Mouse (Mus musculus) right cerebral cortex, postnatal 10 days (tissue): Measurements from ENCODE around the gene Inf2.

Source experiments
- DNase-seq, 2 experiments: peaks; one replicate each; pipeline ENCODE4 v3.0.0; 2021; ENCODE audit warnings: low spot score in 2 of 2

Gene Inf2

DNA sequence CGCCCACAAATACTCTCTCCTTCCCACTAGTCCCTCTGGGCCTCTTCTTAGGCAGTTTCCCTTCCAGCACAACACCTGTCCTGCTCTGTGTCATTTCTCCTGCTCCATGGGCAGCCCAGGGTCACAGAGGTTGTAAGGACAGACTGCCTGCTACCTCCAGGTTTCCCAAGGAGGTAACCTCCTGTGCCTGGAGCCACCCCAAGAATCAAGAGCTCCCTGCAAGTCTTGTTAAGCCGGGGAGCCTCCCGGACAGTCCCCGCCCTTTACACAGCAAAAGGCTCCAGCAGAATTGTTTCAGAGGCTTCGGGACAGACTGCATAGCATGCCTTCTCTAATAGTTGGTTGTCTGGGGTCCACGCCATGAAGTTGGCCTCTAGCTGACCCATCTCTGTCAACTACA is 37.9 kb downstream of the Inf2 start:
- no peak for DNase-seq

GRCm38 (mm10) chr12:112627097-112627881 is 38.7 kb downstream of the Inf2 start:
- DNase-seq, result no peak

- DNase-seq, result no peak
These were observed 39.6 kb downstream of the Inf2 start for GRCm38 (mm10) chr12:112628197-112628596.

- DNase-seq, result no peak
These were observed 40.5 kb downstream of the Inf2 start for GRCm38 (mm10) chr12:112628928-112629721.

DNA sequence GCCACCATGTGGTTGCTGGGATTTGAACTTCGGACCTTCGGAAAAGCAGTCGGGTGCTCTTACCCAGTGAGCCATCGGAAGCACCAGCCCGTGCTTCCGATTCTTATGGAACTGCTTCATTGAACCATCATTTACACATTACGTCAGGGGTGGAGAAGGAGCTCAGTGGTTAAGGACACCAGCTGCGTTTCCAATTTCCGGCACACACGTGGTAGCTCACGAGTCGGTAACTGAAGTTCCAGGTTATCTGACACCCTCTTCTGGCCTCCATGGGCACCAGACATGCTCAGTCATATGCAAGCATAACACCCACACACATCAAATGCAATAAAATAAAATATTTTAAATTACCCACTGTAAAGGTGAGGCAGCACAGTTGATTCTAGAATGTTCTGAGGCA is 41.4 kb downstream of the Inf2 start:
- DNase-seq, result no peak

DNA sequence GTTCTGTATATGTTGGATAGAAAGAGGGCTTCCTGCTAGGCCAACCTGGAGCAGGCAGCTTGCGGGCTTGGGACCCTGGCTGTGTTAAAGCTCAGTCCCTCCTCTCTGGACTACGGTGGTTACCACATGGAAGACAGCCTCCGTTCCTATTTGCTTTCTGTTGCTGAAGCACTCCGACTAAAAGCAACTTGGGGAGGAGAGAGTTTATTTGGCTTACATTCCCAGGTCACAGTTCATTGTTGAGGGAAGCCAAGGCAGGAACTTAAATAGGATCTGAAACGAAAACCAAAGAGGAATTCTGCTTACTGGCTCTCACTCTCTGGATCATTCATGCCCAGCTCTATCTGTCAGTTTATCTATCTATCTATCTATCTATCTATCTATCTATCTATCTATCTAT is 42.2 kb downstream of the Inf2 start:
- DNase-seq, result no peak

DNA sequence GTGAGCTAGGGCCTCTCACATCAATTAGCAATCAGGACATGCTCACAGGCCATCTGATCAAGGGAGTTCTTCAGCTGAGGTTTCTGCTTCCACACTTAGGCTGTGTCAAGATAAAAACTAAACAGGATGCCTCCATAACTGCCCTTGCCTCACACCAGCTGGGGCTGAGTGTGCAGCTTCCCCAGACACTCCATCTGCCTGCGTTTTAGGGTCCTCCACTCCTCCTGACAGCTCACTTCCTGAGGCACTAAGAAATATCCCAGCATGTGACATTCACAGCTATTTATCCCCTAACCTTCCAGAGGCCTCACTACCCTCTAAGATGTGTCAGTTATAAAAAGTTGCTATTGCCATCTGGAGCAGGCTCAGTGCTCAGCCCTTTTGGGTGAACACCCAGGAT is 42.9 kb downstream of the Inf2 start:
- DNase-seq, result no peak

DNA sequence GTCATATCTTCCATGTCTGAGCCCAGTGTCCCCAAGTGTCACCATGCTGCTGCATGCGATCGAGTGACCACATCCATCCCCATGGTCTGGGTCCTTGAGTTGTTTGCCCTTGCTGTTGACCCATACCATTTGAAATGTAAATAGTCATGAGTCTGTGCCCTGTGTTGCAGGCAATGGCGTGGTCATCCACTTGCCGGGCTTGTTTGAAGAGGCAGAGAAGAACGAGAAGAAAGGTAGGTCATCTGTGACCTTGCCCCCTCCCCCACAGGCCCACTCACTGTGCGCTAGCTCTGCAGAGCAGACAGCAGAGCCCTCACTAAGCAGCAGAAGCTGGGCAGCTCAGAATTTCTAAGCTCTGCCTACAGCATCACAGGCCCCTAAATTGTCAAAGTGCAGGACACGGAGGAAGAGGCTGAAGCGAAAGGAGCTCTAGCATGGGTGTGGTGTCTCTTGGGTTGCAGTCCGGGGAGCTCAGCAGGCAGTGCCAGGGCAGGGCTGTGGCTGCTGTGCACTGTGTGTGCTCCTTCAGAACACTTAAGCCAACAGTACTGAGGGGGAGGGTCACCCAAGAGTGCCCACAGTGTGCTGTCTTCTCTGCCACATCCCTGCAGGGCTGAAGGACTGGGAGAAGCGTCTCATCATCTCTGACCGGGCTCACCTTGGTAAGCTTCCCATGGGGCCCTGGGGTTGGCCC is 43.6 kb downstream of the Inf2 start:
- no peak for DNase-seq

DNA sequence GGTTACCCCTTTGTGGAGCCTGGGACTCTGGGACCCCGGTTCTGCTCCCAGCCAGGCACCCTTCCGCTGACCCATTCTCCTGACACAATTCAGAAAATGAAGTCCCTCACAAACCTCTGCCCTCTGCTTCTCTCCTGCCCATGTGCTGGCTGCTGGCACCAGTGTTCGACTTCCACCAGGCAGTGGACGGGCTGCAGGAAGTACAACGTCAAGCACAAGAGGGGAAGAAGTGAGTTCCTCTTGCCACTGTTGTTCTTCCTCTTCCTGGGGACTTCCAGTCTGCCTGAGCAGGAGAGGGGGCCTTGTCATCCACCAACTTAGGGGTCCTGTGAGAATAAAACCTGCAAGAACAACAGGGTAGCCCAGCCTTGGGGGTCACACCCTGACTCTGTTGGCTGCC is 44.3 kb downstream of the Inf2 start:
- no peak for DNase-seq

DNA sequence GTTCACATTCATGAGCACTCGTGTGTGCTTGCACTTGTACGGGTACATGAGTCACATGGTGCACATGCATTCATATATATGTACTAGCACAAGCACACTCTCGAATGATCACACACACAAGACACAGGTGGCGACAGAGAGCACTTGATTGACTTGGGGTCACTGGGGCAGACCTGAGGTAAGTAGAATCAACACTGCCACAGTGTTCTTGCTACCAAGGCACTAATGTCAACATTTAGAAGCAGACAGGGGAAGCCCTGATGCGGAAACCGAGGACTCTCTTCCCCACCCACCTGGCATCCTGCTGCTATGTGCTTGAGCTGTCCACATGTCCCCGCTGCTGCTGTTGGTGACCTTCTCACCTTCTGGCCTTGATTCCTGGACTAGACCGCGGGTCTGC is 45.1 kb downstream of the Inf2 start:
- no peak for DNase-seq

- DNase-seq, result no peak
These were observed 50.9 kb downstream of the Inf2 start for GRCm38 (mm10) chr12:112639526-112639925.

- no peak for DNase-seq
These were observed 54.5 kb downstream of the Inf2 start for GRCm38 (mm10) chr12:112643126-112643525.

- DNase-seq, result peak; percentile 98
These were observed 55.7 kb downstream of the Inf2 start, which contains the start of gene Siva1 for GRCm38 (mm10) chr12:112644180-112644854. Gene Siva1 (plus strand): TSS chr12:112644679.

- peak in 1 of 2 experiments; percentile 74 for DNase-seq
These were observed 56.4 kb downstream of the Inf2 start for GRCm38 (mm10) chr12:112644855-112645506.

- DNase-seq, result no peak
These were observed 57.6 kb downstream of the Inf2 start for GRCm38 (mm10) chr12:112646139-112646538.

- DNase-seq, result no peak
These were observed 59.5 kb downstream of the Inf2 start for GRCm38 (mm10) chr12:112648081-112648480.

DNA sequence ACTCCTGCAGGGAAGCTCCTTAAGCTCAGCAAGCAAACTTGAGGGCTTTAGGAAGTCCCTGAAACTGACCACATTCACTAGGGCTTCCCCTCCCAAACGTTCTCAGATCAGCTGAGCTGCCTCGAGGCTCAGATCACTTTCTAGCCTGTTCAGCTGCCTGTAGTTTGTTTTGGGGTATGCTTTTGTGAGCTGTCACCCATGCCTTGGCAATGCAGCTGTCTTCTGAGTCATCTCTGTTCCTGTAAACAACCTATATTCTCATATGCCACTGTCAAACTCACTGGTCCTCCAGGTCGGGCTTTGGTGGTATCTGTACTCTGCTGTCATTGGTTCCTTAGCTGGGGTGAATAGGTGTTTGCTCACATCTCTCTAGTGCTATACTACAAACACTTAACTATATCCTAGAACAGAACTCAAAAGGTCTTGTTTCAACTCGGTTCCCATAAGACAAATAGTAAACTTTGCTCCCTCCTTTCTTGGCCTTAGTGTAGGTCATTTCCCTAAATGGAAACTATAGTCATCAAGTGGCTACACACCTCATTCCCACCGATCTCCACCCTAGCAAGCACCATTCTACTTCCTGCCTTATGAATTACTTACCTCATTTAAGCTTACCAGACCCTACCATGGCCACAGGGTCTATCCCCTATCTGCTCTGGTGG is 63.3 kb downstream of the Inf2 start:
- no peak for DNase-seq

GRCm38 (mm10) chr12:112653157-112653824 is 64.7 kb downstream of the Inf2 start:
- peak; percentile 87 to 90 for DNase-seq

GRCm38 (mm10) chr12:112654076-112654475 is 65.5 kb downstream of the Inf2 start:
- no peak for DNase-seq

DNA sequence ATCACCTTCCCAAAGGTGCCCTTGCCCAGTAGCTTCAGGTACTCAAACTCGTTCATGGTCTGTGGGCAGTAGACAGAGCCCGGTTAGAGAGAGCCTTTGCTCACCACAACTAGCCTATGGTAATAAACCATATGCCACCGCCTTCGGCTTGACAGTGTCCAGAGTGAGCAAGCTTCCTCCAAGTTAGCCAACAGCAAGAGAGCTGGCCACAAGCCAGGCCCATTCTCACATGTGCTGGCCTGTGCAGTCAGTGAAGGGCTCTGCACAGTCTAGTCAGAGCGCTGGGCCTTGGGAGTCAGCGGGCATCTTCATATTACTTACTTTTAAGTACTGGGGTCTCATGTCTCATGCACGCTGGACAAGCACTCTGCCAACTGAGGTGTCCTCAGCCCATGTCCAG is 70.0 kb downstream of the Inf2 start:
- DNase-seq, result peak in 1 of 2 experiments; percentile 62
